Mouse (Mus musculus) embryonic facial prominence, embryonic 12.5 days (tissue): ENCODE results near the gene Gm5416. TPM values are rescaled to one million over a fixed set of nuclear protein-coding genes. Genes with fewer than 3 reads are reported as not detected.
"Not testable (repeated sequence)": the region's sequence is repeated elsewhere in the genome, so short reads cannot be mapped to it uniquely, and the experiment has no call there.

ENCODE experiments used
- ATAC-seq: fragments of 200-750 bp; cut with Nextera tagmentation; 2 replicates; pipeline ENCODE4 v1.8.0; 2017; ENCODE audit not compliant: insufficient number of reproducible peaks, insufficient read depth, low FRiP score, low TSS enrichment
- H3K27ac ChIP-seq: fragments of 300-500 bp; sonication (generic); 2 replicates; pipeline ENCODE4 v1.5.1; 2016; ENCODE audit warnings: mild to moderate bottlenecking
- H3K27me3 ChIP-seq: fragments of 300-500 bp; sonication (generic); 2 replicates; pipeline ENCODE4 v1.6.1; 2016; ENCODE audit warnings: mild to moderate bottlenecking, moderate library complexity
- H3K36me3 ChIP-seq: fragments of 300-500 bp; sonication (generic); 2 replicates; pipeline ENCODE4 v1.6.1; 2016; ENCODE audit warnings: mild to moderate bottlenecking
- H3K4me1 ChIP-seq: fragments of 300-500 bp; sonication (generic); 2 replicates; pipeline ENCODE4 v1.6.1; 2016
- H3K4me2 ChIP-seq: fragments of 300-500 bp; sonication (generic); replicated peaks from 2 replicates; pipeline ENCODE4 v1.6.1; 2016; ENCODE audit warnings: mild to moderate bottlenecking, moderate library complexity
- H3K4me3 ChIP-seq: fragments of 300-500 bp; sonication (generic); 2 replicates; pipeline ENCODE4 v1.5.1; 2016; ENCODE audit warnings: mild to moderate bottlenecking
- H3K9ac ChIP-seq: fragments of 300-500 bp; sonication (generic); 2 replicates; pipeline ENCODE4 v1.6.1; 2016; ENCODE audit warnings: mild to moderate bottlenecking, moderate library complexity
- H3K9me3 ChIP-seq: fragments of 300-500 bp; sonication (generic); 2 replicates; pipeline ENCODE4 v1.6.1; 2016; ENCODE audit warnings: mild to moderate bottlenecking, moderate library complexity
- whole genome bisulfite sequencing: fragments of 180-500 bp; shearing (Covaris S2); methylation state at CpG from one replicate; pipeline ENCODE4 v1.1.7; 2016; 5-methylcytosine and 5-hydroxymethylcytosine counted together
- polyA plus RNA-seq: library from polyadenylated mRNA; unstranded; fragments of >200 nt; fragmentation: Nextera tagmentation; extraction: Ambion mirVana; gene quantifications from 2 replicates; pipeline ENCODE4 v1.2.1, GENCODE M21; 2016

Gene Gm5416
- polyA plus RNA-seq, result not detected in 2 replicates

DNA sequence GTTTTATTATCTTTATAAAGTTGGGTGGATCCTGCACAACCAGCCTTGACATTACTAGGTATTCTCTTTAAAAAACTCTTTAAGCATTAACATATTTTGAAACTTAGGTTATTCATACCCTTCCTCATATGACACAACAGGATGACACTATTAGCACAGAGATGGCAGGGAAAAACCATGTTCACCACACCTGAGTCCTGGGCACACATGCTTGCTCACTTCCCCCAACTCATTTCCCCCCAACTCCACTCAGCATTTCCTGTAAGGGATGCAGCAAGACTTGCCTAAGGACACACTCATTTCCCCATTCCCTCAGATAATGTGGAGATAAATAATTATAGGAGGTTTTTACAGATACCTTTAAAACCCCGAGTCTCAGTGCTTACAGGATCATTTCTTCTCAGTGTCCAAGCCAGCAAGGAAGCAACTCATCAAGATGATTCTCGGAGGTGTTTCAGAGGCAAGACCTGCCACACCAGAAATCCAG lies at the start of gene Gm5416:
Gene Gm5416 (plus strand): TSS at position 437 of the 487 bp plus-strand sequence.
- H3K27me3 ChIP-seq, result no peaks in the 10 kb centered on the region
- no peak for ATAC-seq
- no peaks in the 10 kb centered on the region for H3K4me1 ChIP-seq
- no peak within 1 kb of the TSS for H3K4me3 ChIP-seq
- no peaks in the 10 kb centered on the region for H3K36me3 ChIP-seq
- no peak within 1 kb of the TSS for H3K9ac ChIP-seq
- no peak within 1 kb of the TSS for H3K27ac ChIP-seq
- WGBS, result 82% methylated on average over 2 of the region's 2 CpGs
- H3K4me2 ChIP-seq, result no peak within 1 kb of the TSS
- H3K9me3 ChIP-seq, result no peaks in the 10 kb centered on the region

DNA sequence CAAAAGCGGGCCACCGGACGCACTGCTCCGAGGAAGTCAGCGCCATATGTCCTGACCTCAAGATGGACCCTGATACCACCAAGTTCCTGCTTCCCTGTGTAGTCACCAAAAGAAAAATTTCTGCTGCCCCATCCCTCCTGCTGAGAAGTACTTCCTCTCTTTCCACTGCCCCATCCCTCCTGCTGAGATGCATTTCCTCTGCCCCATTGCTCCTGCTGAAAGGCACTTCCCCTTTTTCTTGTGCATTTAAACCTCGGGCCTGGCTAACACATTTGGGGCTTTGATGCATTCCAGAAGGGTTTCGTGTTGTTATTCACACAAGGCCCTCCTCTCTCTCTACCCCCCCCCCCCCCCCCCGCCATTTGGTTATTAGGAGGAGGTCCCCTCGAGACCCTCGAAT lies 42.4 kb upstream of the Gm5416 start:
- H3K9ac ChIP-seq, H3K9me3 ChIP-seq, ATAC-seq, H3K4me2 ChIP-seq, H3K4me3 ChIP-seq, H3K36me3 ChIP-seq, H3K4me1 ChIP-seq, H3K27me3 ChIP-seq, H3K27ac ChIP-seq: not testable (repeated sequence)
- WGBS, result 88% methylated on average over 9 of the region's 10 CpGs

GRCm38 (mm10) chr16:36176108-36176507 lies 34.1 kb upstream of the Gm5416 start:
- ATAC-seq, result no peak
- no peak overlapping the region for H3K4me2 ChIP-seq
- no peak overlapping the region for H3K27ac ChIP-seq
- no peak overlapping the region for H3K9ac ChIP-seq
- no peaks in the 10 kb centered on the region for H3K9me3 ChIP-seq
- no peaks in the 10 kb centered on the region for H3K27me3 ChIP-seq
- no peaks in the 10 kb centered on the region for H3K36me3 ChIP-seq
- H3K4me3 ChIP-seq, result no peak overlapping the region
- H3K4me1 ChIP-seq, result no peaks in the 10 kb centered on the region

DNA sequence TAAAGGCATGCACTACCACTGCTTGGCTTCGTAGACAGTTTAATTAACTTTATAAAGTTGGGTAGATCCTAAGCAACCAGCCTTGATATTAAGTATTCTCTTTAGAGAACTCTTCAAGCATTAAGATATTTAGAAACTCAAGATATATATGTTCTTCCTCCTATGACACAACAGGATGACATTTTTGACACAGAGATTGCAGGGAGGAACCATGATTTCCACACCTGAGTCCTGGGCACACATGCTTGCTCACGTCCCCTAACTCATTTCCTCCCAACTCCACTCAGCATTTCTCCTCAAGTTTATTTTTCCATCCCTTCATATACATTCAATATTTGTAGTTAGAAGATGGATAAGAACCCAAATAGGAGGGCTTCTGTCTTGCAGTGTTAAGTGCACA lies 30.3 kb upstream of the Gm5416 start:
- H3K4me2 ChIP-seq, result no peak overlapping the region
- no peaks in the 10 kb centered on the region for H3K36me3 ChIP-seq
- no peaks in the 10 kb centered on the region for H3K9me3 ChIP-seq
- no peak overlapping the region for H3K27ac ChIP-seq
- no peak for ATAC-seq
- H3K4me3 ChIP-seq, result no peak overlapping the region
- no peaks in the 10 kb centered on the region for H3K27me3 ChIP-seq
- H3K9ac ChIP-seq, result no peak overlapping the region
- H3K4me1 ChIP-seq, result no peaks in the 10 kb centered on the region
- WGBS, result 80% methylated on average over 2 of the region's 2 CpGs

- H3K36me3 ChIP-seq, H3K4me1 ChIP-seq, H3K27ac ChIP-seq, H3K27me3 ChIP-seq, H3K4me3 ChIP-seq, H3K4me2 ChIP-seq, ATAC-seq, H3K9ac ChIP-seq, H3K9me3 ChIP-seq: not testable (repeated sequence)
- 80% methylated on average over 4 of the region's 4 CpGs for WGBS
These were observed 26.3 kb upstream of the Gm5416 start, which contains the start of gene Gm5483 for GRCm38 (mm10) chr16:36183912-36184311. Gm5483 (plus strand) TSS chr16:36184212.

GRCm38 (mm10) chr16:36199226-36199625 lies 11.0 kb upstream of the Gm5416 start:
- Histone ChIP-seq H3K27ac (no peak overlapping the region), H3K4me2 (peak overlapping the region; percentile 35; the same call in 1 of the 2 replicates), H3K4me1 (no peaks in the 10 kb centered on the region), H3K9ac (no peak overlapping the region), H3K36me3 (no peaks in the 10 kb centered on the region), H3K27me3 (no peaks in the 10 kb centered on the region), H3K4me3 (no peak overlapping the region), H3K9me3 (no peaks in the 10 kb centered on the region)
- ATAC-seq, result no peak
- WGBS, result 53% methylated on average over 19 of the region's 19 CpGs

DNA sequence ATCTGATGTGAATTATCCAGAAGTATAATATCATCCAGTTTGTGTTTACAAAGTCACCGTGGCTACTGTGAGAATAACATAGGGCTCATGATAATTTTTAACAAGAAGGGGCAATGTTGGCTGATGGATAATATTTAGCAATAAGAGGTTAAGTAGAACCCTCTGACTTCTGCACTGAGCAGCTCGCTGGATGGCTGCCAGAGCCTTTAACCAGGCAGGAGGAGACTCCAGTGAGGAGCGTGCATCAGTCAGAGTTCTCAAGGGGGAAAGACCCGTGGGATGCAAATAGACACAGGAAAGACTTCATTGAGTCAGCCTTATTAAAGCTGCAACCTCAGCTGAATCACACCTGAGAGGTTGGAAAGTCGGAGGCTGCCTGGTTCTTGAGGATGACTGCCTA lies 6.4 kb upstream of the Gm5416 start:
- H3K9ac ChIP-seq, result no peak overlapping the region
- no peaks in the 10 kb centered on the region for H3K36me3 ChIP-seq
- H3K4me3 ChIP-seq, result no peak overlapping the region
- H3K9me3 ChIP-seq, result no peaks in the 10 kb centered on the region
- H3K27ac ChIP-seq, result no peak overlapping the region
- no peaks in the 10 kb centered on the region for H3K4me1 ChIP-seq
- no peak for ATAC-seq
- H3K27me3 ChIP-seq, result no peaks in the 10 kb centered on the region
- WGBS, result 82% methylated on average over 5 of the region's 5 CpGs
- no peak overlapping the region for H3K4me2 ChIP-seq

- H3K4me2 ChIP-seq, result not testable (repeated sequence)
- WGBS, result 45% methylated on average over 2 of the region's 2 CpGs
These were observed 4.5 kb upstream of the Gm5416 start for GRCm38 (mm10) chr16:36205684-36206083.

GRCm38 (mm10) chr16:36221168-36221567 lies 11.0 kb downstream of the Gm5416 start, which contains the start of gene 2010005H15Rik:
2010005H15Rik (plus strand) TSS chr16:36221468.
- 84% methylated on average over 7 of the region's 7 CpGs for WGBS
- not testable (repeated sequence) for ATAC-seq, H3K4me1 ChIP-seq

More at GRCm38 (mm10) chr16:36205684-36206083, 4.5 kb upstream of the Gm5416 start:
- not testable (repeated sequence) for H3K27ac ChIP-seq, H3K36me3 ChIP-seq, ATAC-seq, H3K4me1 ChIP-seq, H3K9me3 ChIP-seq, H3K9ac ChIP-seq, H3K4me3 ChIP-seq, H3K27me3 ChIP-seq

DNA sequence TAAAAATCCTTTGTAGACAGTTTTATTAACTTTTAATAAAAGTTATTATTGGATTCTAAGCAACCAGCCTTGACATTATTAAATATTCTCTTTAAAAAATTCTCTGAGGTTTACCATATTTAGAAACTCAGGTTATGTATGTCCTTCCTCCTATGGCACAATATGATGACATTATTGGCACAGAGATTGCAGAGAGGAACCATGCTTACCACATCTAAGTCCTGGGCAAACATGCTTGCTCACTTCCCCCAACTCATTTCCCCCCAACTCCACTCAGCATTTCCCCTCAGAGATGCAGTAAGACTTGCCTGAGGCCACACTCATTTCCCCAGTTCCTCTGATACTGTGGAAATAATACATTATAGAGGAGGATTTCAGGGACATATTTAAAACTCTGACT lies 50.4 kb downstream of the Gm5416 start:
- H3K4me2 ChIP-seq, ATAC-seq, H3K27ac ChIP-seq, H3K9ac ChIP-seq, H3K36me3 ChIP-seq, H3K9me3 ChIP-seq, H3K4me3 ChIP-seq, H3K4me1 ChIP-seq, H3K27me3 ChIP-seq: not testable (repeated sequence)

More at GRCm38 (mm10) chr16:36221168-36221567, 11.0 kb downstream of the Gm5416 start, which contains the start of gene 2010005H15Rik:
- not testable (repeated sequence) for H3K9me3 ChIP-seq, H3K27ac ChIP-seq, H3K36me3 ChIP-seq, H3K9ac ChIP-seq, H3K27me3 ChIP-seq, H3K4me2 ChIP-seq, H3K4me3 ChIP-seq

Other genes with a start within 250 kb of the Gm5416 start
- gene Kpna1, start 231.7 kb upstream of the Gm5416 start, polyA plus RNA-seq, result 53.6 and 55.5 TPM in 2 replicates
- 14.1 and 14.2 TPM in 2 replicates for gene Wdr5b, start 169.2 kb upstream of the Gm5416 start, polyA plus RNA-seq
- gene Fam162a, start 138.8 kb upstream of the Gm5416 start, polyA plus RNA-seq, result 311 and 320 TPM in 2 replicates
- 86.1 and 88.3 TPM in 2 replicates for gene Ccdc58, start 138.7 kb upstream of the Gm5416 start, polyA plus RNA-seq
- 0.10 TPM in 1 of 2 replicates, not detected in the other for gene Csta1, start 79.2 kb upstream of the Gm5416 start, polyA plus RNA-seq
- gene Stfa2l1, start 53.6 kb upstream of the Gm5416 start, polyA plus RNA-seq, result 1.9 TPM in 1 of 2 replicates, not detected in the other
- gene Gm5483, start 26.2 kb upstream of the Gm5416 start, polyA plus RNA-seq, result 2.9 TPM in 1 of 2 replicates, not detected in the other
- gene 2010005H15Rik, start 11.1 kb downstream of the Gm5416 start, polyA plus RNA-seq, result 0.99 TPM in 1 of 2 replicates, not detected in the other
- 5.2 and 5.5 TPM in 2 replicates for gene Stfa1, start 66.5 kb downstream of the Gm5416 start, polyA plus RNA-seq
- not detected in 2 replicates for gene BC117090, start 123.9 kb downstream of the Gm5416 start, polyA plus RNA-seq
- 4.3 and 6.6 TPM in 2 replicates for gene BC100530, start 157.3 kb downstream of the Gm5416 start, polyA plus RNA-seq
- gene Stfa2, start 198.1 kb downstream of the Gm5416 start, polyA plus RNA-seq, result 0.79 TPM in 1 of 2 replicates, not detected in the other
- 1.3 and 1.6 TPM in 2 replicates for gene Stfa3, start 245.0 kb downstream of the Gm5416 start, polyA plus RNA-seq